Mouse (Mus musculus): ENCODE measurements at regions not wholly inside any gene's neighbourhood (a gene's known extent, or its start where the extent isn't known, plus 50 kb on each side); places are given as distances from the start of the nearest gene placed in this dataset.
A peak's percentile ranks its signal among the peaks of the same experiment; 100 is the strongest.
"Not testable (repeated sequence)": the region's sequence is repeated elsewhere in the genome, so short reads cannot be mapped to it uniquely, and the experiment has no call there.

DNA sequence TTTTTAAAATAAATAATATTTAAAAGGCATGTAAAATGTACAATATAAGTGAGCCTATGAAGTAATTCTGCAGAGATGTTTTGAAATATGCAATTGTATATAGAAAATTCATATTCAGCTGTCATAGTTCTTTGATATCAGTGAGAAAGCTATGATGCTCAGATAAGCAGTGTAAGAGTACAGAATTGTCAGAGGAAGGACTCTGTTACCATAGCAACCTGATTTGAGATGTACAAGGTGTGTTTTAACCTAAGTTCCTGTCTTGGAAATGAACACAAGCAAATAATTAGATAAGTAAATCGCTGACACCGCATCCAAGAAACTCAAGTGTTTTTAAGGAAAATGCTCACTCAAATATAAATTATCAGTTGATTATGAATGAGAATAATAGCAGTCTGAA lies 271.8 kb downstream of the Gabrg2 start:
- no peak for DNase-seq
- intact Hi-C loops (cut with DNase I; ENCODE audit: low total_unique reads), result no loop called here

- intact Hi-C loops (cut with DNase I; ENCODE audit: low total_unique reads), result no loop called here
Observed at GRCm38 (mm10) chr11:41716616-41717015, 284.0 kb downstream of the Gabrg2 start.

DNA sequence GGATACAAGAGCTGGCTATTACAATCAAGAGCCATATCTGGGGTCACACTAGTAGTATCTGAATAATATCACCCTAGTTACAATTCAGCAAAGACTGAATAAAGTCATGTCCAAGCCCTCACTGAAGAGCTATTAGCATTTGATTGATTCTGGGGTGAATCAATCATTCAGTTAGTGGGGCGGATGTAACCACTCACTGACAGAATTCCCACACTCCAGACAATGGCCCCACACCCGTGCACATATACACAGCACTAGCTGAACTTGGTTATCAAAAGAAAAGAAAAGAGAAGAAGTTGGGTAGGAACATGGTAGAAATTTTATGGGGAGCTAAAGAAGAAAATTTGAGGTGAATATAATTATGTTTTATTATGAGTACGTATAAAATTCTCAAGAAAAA lies 310.0 kb downstream of the Gabrg2 start:
- DNase-seq, result no peak
- intact Hi-C loops (cut with DNase I; ENCODE audit: low total_unique reads), result no loop called here

More at GRCm38 (mm10) chr11:41716616-41717015, 284.0 kb downstream of the Gabrg2 start:
- DNase-seq, result no peak

DNA sequence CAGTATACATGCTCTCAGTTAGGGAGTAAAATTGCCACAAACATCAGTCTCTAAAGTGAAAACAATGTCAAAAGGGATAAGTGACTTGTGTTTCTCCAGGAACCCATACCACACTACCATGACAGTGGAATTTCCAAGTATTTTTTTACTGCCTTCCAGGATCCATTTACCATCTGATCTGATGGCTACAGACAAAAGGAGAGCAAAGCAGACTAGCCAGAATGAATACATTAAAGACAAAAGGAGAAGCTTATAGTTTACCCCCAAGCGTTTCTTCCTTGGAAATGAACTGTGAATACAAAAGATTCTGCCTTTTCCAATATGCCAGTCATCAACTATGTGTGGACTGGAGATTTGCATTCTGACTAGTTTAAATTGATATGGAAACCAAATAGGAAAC lies 317.7 kb downstream of the Gabrg2 start:
- intact Hi-C loops (cut with DNase I; ENCODE audit: low total_unique reads), result no loop called here
- DNase-seq, result no peak

DNA sequence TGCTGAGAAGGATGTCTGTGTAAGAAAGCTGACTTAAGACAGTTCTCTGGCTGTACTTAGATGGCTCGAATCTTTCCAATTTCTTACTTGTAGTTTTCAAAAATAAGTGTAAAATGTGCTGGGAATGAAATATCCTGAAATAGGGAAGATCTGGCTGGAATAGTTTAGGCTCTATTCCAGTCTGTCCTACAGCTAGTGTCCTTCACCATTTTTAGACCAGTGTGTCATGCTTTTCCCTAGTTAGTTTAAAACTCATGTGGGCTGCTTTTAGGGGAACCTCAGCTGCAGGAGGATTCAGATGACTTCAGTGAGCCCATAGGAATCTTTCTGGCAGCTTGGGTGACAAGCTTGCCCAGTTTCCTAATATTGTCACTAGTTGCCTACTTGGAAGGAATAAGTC lies 348.1 kb downstream of the Gabrg2 start:
- intact Hi-C loops (cut with DNase I; ENCODE audit: low total_unique reads), result no loop called here

GRCm38 (mm10) chr11:41645502-41645891 lies 355.2 kb downstream of the Gabrg2 start:
- no peak for DNase-seq
- intact Hi-C loops (cut with DNase I; ENCODE audit: low total_unique reads), result no loop called here

More for the DNA sequence above, 348.1 kb downstream of the Gabrg2 start:
- no peak for DNase-seq

DNA sequence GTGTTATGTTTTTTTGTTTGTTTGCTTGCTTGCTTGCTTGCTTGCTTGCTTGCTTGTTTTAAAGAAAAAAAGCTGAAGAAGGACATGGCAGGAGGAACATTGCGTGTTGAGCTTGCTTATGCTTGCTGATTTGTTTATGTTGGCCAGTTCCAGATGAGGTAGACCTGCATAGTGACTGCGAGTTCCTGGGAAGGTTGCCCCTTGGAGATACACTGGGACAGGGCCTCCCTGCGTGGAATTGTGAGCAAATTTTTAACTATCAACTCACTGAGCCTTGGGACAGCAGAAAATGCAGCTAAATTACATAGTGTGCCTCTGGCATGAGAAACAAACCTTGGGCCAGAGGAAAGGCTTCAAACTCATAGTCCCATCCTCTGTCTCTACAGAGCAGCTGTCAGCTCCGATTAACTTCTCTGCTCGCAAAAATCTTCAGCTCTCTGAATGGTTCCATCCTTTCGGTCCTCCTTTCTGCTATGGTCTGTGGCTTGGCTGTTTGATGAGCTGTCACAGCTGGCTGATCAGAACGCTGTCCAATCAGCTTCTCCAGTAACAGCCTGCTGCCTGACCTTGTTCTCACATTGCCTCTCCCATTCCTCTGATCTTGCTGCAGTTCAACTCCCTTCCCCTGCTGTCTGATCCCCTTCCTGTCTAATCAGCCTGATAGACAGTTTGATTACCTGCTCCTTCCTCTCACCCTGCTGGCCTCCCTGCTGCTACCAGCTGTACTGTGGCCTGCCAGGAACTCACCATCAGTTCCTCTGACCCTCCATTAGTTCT lies 355.7 kb downstream of the Gabrg2 start:
- intact Hi-C loops (cut with DNase I; ENCODE audit: low total_unique reads), result no loop called here
- peak; percentile 3 for DNase-seq

GRCm38 (mm10) chr11:41644083-41644482 lies 356.6 kb downstream of the Gabrg2 start:
- intact Hi-C loops (cut with DNase I; ENCODE audit: low total_unique reads), result no loop called here
- DNase-seq, result no peak

GRCm38 (mm10) chr11:41599006-41599405 lies 401.7 kb downstream of the Gabrg2 start:
- DNase-seq, result no peak
- intact Hi-C loops (cut with DNase I; ENCODE audit: low total_unique reads), result no loop called here

GRCm38 (mm10) chr11:41598431-41598830 lies 402.2 kb downstream of the Gabrg2 start:
- intact Hi-C loops (cut with DNase I; ENCODE audit: low total_unique reads), result no loop called here
- DNase-seq, result no peak

DNA sequence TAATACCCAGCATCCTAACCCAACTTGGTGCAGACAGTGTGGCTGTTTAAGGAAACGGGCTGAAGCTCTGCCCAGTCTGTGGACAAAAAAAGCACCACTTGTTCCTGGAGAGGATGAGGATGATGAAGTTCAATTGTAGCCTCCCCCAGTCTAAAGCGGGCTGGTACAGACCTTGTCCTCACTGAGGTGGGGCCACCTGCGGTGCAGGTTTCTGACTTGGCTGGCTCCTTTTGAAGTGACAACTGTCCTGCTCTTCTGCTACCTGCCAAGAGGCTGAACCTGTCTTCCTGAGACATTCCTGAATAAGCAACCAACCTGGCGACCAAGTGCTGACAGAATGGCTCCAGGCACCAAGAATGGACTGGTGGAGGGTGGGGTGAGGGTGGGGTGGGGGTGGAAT lies 409.2 kb downstream of the Gabrg2 start:
- DNase-seq; intact Hi-C loops (cut with DNase I; ENCODE audit: low total_unique reads): not testable (repeated sequence)

All from gastrocnemius, postnatal 14 days (tissue).